Comparison of ENCODE assay signal across 8 mouse cellular contexts in genomic region chr4:149049351-149050159, GRCm38 (mm10). TPM values are rescaled to one million over a fixed set of nuclear protein-coding genes. Genes with fewer than 3 reads are reported as not detected.
DNase-seq lines count a peak whose midpoint lies in the region; ATAC-seq lines count a peak whose summit lies in the region.

No protein-coding gene starts in this region.

- H3K36me3 ChIP-seq in hindbrain, embryonic 10.5 days: no peaks in the 10 kb centered on the region
- no peaks in the 10 kb centered on the region for H3K36me3 ChIP-seq in limb, embryonic 13.5 days

- H3K4me3 ChIP-seq in hindbrain, embryonic 10.5 days: peak overlapping the region; percentile 22; the same call in 1 of the 2 replicates
- no peak overlapping the region; the same call in 1 of the 2 replicates for H3K4me3 ChIP-seq in limb, embryonic 13.5 days

- WGBS in hindbrain, embryonic 10.5 days: 12% methylated on average over 16 of the region's 16 CpGs
- WGBS in limb, embryonic 13.5 days: 3% methylated on average over 16 of the region's 16 CpGs

- peak overlapping the region; percentile 49 for H3K4me2 ChIP-seq in limb, embryonic 13.5 days (replicated peaks)

- DNase-seq in cerebellum, postnatal 10 days: peak; percentile 52 to 62
- DNase-seq in cerebellum, adult 11 months: no peak
- DNase-seq in embryo, embryonic 11 days: peak; percentile 70
- DNase-seq in hindbrain, embryonic 10.5 days (ENCODE audit: low spot score): peak; percentile 36
- no peak for DNase-seq in spleen, adult 18-20 months

- no peaks in the 10 kb centered on the region for H3K9me3 ChIP-seq in hindbrain, embryonic 10.5 days
- no peaks in the 10 kb centered on the region for H3K9me3 ChIP-seq in limb, embryonic 13.5 days

- peaks cover 36% of the 10 kb centered on the region for H3K27me3 ChIP-seq in hindbrain, embryonic 10.5 days (ENCODE audit: insufficient read depth, poor library complexity, severe bottlenecking)
- peaks cover 37% of the 10 kb centered on the region for H3K27me3 ChIP-seq in limb, embryonic 13.5 days

- peak; percentile 56; the same call in 1 of the 2 replicates for ATAC-seq in limb, embryonic 13.5 days (ENCODE audit: low FRiP score, low read depth)
- ATAC-seq in monocyte, adult 5-6 weeks (replicated peaks; ENCODE audit: insufficient number of reproducible peaks, low FRiP score, low TSS enrichment, poor library complexity, severe bottlenecking): 0 out of 2 replicates have a peak, but pooled peaks have one; percentile 38
- ATAC-seq in megakaryocyte-erythroid progenitor cell, adult 5-6 weeks (replicated peaks; ENCODE audit: low FRiP score, low TSS enrichment, poor library complexity, severe bottlenecking): no peak

- H3K27ac ChIP-seq in hindbrain, embryonic 10.5 days: peak overlapping the region; percentile 54; the same call in 1 of the 2 replicates
- peak overlapping the region; percentile 52; the same call in 1 of the 2 replicates for H3K27ac ChIP-seq in limb, embryonic 13.5 days

- 0 out of 2 replicates have a peak overlapping the region, but pooled peaks have one; percentile 19 for H3K9ac ChIP-seq in limb, embryonic 13.5 days

- peaks cover 56% of the 10 kb centered on the region for H3K4me1 ChIP-seq in hindbrain, embryonic 10.5 days (replicated peaks)
- H3K4me1 ChIP-seq in limb, embryonic 13.5 days: peaks cover 59% of the 10 kb centered on the region

RNA-seq across cellular contexts. Expression of gene Pex14, which starts 50.1 kb away (rescaled TPM):
- 60.4 and 60.8 TPM in 2 replicates for polyA plus RNA-seq in hindbrain, embryonic 10.5 days (2016; fragmentation: Nextera tagmentation; extraction: Ambion mirVana)
- 51.1 and 54.3 TPM in 2 replicates for polyA plus RNA-seq in limb, embryonic 13.5 days (2015; fragmentation: Nextera tagmentation; extraction: Ambion mirVana)
- 12.8 to 25.2 TPM (median 24.0 TPM) in 3 replicates for total RNA-seq in monocyte, adult 5-6 weeks (2017)
- 10.3 and 15.8 TPM in 2 replicates for total RNA-seq in megakaryocyte-erythroid progenitor cell, adult 5-6 weeks (2014; fragmentation: Nextera tagmentation)
- 8.0 and 16.8 TPM in 2 replicates for total RNA-seq in megakaryocyte-erythroid progenitor cell, adult 5-6 weeks (2017)

RNA-seq across cellular contexts. Expression of gene Dffa, which starts 54.4 kb away (rescaled TPM):
- 33.1 and 36.3 TPM in 2 replicates for polyA plus RNA-seq in hindbrain, embryonic 10.5 days (2016; fragmentation: Nextera tagmentation; extraction: Ambion mirVana)
- 31.7 and 33.8 TPM in 2 replicates for polyA plus RNA-seq in limb, embryonic 13.5 days (2015; fragmentation: Nextera tagmentation; extraction: Ambion mirVana)
- total RNA-seq in monocyte, adult 5-6 weeks (2017): 10.0 to 20.6 TPM (median 15.7 TPM) in 3 replicates
- 27.6 and 28.1 TPM in 2 replicates for total RNA-seq in megakaryocyte-erythroid progenitor cell, adult 5-6 weeks (2014; fragmentation: Nextera tagmentation)
- total RNA-seq in megakaryocyte-erythroid progenitor cell, adult 5-6 weeks (2017): 20.3 and 25.6 TPM in 2 replicates

Comparison
In these comparisons a context has a peak if more than half of its experiments do, and no peak if none do; other contexts are left out.
1. DNase-seq: peak in cerebellum, postnatal 10 days (2 of 2), embryo, embryonic 11 days (single experiment) and hindbrain, embryonic 10.5 days (single experiment); none in cerebellum, adult 11 months (single experiment) and spleen, adult 18-20 months (0 of 2).